Mouse (Mus musculus): ENCODE data around the gene Taf1b.

Taf1b gene

DNA sequence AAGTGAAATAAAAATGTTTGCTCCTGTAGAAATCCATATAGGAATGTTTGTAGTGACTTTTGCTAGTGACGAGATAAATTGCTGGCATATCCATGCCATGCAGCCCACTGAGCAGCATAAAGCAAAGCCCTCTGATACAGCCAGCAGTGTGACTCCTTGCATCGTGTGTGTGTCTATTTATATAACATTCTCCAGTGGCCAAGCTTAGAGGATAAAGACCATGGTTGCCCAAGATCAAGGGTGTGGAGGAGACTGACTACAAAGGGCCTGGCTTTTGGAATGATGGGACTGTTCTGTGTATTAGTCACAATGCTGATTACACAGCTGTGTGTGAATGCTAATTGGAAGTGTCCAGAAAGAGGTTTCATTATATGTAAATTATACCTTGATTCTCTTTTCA, 54.4 kb downstream of the Taf1b start:
- DNase-seq (ENCODE audit: low spot score), result no peak

DNA sequence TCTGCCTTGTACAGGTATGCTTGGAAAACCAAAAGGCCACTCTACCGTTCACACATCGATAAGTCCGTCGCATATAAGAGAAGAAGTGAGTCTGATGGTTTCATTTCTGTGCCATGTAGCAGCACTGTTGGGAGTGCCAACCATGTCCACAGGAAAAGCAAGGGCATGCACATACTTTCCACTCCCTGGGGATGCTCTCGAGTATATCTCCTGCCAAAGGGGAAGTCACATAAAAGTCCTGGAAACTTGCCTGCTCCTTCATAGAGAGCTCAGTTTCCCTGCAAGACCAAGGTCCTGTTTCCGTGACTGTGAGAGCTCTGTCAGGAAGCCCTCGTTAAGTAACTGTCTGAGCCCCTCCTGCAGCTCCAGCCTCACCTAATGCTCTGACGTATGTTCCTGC, 57.8 kb downstream of the Taf1b start:
- DNase-seq (ENCODE audit: low spot score), result no peak

DNA sequence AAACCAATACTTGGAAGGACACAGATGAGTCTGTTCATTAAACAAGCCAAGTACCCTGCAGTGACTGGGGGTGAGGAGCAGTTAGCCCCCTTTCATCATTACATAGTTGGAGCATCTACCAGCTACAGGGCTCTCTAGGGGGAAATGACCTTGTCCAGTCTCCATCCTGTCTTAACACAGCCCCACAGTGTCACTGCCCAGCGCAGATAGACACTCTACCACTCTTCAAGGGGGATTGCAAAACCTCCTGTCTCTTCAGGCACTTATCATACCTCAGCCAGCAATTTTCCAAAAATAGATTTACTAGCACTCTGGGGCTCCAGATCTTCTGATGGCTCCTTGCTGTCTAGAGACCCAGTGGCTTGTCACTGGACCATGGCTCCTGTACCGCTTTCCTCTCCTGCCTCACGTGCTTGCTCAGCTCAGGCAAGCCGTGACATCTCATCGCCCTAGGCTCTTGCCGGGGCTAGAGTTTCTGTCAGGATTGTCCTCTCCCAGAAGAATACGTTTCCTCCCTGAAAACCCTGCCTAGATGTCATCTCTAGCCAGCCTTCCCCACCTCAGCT, 65.3 kb downstream of the Taf1b start:
- no peak for DNase-seq (ENCODE audit: low spot score)

DNA sequence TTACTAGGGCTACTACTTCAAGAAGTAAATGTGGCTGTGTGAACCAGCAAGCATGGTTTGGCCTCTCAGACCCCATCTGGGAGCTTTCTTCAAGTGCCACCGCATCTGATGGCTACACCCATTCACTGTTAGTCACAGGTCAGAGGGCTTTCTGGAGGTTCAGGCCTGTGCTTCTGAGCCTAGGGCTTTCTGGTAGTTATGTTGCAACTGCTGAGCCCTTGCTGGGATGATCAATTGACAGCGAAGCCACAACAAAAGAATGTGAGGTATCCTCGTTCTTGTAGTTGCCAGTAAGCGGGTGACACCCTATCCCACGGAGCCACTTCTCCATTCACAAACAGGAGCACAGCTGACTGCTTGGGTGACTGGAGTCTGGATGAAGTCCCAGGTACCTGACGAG, 67.2 kb downstream of the Taf1b start:
- no peak for DNase-seq (ENCODE audit: low spot score)

DNA sequence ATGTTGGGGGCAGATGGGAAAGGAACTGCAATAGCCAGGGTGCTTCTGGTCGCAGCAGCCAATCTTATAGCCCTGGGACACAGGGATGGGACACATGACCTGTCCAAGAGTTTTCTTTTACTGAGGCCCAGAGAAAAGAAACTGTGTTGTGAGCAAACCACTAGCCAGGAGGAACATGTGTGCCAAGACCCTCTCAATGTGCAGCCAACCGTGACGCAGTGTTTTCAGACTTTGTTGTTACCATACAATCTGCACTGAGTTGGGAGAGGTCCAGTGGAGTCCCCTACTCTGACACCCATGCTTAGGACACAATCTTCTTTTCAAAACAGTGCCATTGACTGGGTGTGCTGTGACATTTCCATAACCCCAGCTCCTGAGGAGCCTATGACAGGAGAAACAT, 69.4 kb downstream of the Taf1b start:
- no peak for DNase-seq (ENCODE audit: low spot score)

DNA sequence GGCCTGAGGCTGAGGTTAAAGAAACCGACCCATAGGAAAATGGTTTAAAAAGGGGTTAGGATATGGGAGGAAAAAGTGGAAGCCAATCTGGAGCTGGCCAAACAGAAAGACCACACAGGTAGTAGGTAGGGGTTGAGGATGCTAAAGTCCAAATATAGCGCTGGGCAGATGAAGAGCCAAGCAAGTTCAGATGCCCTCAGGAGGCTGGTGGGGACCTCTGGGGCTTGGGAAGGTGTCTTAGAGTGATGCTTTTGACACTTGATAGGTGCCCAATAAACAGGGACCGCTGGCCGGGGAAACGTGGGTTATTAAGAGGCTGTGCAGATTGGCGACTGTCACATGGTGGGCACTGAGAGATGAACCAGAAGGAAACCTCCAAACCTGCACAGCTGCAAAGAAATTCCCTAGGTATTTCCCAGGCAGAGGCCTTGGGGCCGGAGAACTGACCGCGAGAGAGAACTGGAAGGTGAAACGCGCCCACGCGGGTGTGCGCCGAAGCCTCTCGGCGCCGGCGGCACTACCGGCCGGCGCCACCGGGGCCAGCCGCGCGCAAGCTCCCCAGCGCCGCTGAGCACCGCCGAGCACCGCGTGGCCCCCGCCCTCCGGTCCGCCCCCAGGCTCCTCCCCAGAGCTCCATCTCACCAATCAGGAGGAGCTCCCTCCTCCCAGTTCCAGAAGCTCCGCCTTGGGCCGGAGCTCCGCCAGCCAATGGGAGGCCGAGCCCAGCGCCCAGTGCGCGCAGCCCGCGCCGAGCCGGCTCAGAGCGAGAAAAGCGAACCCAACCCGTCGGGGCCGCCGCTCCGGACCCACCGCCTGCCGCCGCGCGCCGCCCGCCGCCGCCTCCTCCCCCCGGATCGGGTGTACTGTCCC, 73.6 kb downstream of the Taf1b start, which contains the start of gene Grhl1:
TSS of gene Grhl1 (plus strand) at position 761 of the 870 bp plus-strand sequence.
- DNase-seq (ENCODE audit: low spot score), result peak; percentile 92

DNA sequence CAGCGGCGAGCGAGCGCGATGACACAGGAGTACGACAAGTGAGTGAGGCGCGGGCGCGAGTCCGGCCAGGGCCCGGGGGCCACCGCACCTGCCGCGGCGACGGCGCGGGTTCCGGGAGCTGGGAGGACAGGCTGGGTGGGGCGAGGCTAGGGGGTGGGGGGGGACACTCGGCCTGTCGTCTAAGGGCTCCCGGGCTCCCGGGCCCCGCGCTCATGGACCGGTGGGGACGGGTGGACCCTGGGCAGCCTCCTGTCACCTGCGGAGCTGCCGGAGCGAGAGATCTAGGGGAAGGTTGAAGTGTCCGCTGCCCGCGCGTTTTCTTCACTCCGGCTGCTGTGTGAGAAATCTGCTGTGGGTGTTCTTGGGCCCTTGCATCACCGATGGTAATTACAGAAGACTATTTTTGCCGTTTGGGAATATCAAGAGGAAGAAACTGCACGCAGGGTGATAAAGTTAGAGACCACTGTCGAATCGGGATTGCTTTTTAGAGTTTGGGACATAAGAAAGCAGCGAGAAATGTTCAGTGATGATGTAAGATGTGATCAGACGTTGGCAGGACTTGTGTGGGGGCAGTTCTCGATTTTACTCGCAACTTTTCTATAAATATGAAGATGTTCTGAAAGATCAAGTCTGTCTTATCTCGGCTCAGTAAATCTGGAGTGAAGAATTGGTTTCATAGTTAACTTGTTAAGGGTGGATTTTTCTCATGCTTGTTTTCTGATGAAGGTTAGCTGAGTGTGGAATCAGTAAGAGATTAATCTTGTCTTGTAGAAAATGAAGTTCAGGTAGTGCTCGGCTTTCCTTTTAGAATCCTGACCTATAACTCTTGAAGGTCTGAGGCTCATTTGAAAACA, 74.5 kb downstream of the Taf1b start:
- DNase-seq (ENCODE audit: low spot score), result peak; percentile 10

DNA sequence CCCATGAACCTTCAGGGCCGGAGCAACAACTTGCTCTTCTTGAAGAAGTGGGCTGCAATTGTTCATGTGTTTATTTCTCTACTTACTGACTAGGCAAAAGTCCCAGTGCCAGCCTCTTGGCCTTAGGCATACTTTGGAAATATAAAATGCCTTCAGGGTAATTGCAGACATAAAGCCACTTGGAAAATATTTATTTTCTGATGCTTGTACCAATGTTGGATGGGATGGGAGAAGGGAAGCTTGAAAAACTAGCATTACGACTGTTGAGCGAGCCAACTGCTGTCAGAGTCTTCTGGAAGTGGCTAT, 75.1 kb downstream of the Taf1b start:
- DNase-seq (ENCODE audit: low spot score), result no peak

DNA sequence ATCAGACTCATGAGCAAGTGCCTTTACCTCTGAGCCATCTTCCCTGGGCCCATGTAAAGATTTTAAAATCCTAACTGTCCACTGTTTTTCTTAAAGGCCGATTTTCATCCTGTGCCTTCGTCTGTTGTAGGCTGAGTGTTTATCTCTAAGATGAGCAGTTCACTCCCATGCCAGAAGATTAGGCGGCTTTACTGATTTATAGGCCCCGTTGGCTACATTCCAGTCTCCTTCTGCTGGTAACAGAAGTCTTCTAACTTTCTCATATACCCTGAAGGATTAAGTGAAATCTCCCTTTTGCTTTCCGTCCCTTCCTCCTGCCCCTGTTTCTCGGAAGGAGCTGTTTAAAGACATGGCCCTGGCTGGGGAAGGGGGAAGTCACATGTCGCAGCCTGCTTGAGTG, 76.7 kb downstream of the Taf1b start:
- DNase-seq (ENCODE audit: low spot score), result no peak

DNA sequence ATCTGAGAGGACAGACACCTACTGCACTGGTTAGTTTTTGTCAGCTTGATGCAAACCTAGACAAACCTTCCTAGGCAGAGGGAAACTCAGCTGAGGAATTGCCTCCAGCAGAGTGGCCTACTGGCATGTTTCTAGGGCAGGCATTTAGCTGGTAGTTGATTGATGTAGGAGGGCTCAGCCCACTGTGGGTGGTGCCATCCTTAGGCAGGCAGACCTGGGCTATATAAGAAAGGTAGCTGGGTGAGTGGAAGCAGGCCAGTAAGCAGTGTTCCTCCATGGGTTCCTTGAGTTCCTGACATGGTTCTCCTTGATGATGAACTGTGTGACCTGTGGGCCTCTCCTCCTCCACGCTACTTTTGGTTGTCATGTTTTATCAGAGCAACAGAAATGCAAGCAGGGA, 82.3 kb downstream of the Taf1b start:
- DNase-seq (ENCODE audit: low spot score), result no peak

DNA sequence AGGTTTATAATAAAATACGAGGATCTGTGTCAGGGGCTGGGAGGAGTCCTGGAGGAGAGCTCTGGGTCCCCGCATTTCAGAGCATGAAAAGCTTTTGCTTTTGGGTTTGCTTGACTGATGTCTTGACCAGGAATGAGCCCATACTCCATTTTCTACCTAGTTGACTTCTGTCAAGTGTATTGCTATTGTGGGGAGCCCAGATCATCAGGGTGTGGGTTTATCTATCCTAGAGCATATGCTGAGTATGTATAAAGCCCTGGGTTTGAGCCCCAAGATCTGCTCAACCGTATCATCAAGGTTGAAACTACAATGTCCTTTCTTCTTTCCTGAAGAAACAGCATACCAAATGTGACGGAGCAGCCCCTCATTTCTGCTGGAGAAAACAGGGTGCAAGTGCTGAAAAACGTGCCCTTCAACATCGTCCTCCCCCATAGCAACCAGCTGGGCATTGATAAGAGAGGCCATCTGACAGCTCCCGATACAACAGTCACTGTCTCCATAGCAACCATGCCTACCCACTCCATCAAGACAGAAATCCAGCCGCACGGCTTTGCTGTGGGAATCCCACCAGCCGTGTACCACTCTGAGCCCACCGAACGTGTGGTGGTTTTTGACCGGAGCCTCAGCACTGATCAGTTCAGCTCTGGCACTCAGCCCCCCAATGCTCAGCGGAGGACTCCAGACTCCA, 83.0 kb downstream of the Taf1b start:
- no peak for DNase-seq (ENCODE audit: low spot score)

DNA sequence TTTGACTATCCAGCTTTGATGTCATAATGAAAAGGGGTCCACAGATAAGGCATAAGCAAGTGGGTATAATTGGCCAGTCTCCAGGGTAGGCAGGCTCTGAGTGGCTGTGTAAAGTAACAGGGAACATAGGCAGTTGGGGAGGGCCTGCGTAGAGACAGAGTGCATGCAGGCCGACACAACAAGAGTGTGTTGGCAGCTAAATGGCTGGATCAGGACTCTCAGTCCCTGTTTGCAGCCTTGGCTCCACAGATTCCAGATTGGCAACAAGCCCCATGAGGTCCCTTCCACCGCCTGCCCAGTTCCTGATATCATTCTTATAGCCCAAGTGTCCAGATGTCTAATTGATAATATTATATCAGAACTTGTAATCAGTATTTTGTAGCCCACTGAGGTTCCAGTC, 85.5 kb downstream of the Taf1b start:
- DNase-seq (ENCODE audit: low spot score), result no peak

DNA sequence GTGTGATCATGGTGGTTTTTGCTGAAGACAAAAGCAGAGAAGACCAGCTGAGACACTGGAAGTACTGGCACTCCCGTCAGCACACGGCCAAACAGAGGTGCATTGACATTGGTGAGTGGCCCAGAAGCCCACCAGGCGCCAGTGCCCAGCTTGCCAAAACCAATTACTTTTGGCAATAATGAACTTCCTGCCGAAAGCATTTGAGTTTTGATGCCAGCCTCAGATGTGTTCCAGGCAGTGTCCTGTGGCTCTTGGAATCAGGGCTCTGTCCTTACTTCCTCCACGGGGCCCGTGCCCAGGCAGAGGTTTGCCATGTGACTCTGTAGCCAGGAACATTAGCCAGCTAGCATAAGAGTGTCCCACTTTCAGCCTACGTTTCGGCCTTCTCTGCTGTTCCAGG, 86.7 kb downstream of the Taf1b start:
- DNase-seq (ENCODE audit: low spot score), result no peak

DNA sequence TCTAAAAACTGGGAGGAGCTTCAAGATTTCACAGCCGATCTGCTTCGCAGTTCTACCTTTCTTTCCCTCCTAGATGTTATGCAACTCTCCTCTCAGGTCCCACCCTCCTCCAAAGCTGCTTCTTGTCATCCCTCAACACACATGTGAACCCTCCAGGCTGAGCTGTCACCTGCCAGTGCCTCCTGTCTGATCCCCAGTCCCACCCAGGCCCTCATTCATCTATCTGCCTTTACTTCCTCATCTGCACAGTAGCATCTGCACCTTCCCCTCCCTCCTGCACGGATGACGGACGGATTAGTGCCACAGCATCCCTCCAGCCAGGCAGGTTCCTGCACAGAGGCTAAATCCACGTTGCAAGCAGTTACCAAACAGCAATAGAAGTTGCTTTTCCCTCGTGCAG, 88.0 kb downstream of the Taf1b start:
- DNase-seq (ENCODE audit: low spot score), result no peak

DNA sequence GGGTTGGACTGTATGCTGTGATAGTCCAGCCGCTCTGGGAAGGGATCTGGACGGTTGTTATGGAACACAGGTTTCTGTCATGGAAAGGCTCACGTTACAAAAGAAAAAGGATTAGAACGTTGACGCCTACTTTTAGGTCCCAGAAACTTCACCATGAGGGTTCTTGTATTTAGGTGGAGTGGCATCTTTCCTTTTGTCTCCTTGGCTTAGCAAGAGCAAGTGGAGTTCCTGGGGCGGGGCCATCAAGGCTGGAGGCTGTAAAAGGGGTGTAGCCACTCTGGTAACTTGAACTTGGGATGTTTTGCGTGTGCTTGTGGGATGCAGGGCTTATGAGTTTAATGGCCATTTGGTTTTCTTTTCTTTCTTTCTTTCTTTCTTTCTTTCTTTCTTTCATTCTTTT, 92.2 kb downstream of the Taf1b start:
- DNase-seq (ENCODE audit: low spot score), result no peak

DNA sequence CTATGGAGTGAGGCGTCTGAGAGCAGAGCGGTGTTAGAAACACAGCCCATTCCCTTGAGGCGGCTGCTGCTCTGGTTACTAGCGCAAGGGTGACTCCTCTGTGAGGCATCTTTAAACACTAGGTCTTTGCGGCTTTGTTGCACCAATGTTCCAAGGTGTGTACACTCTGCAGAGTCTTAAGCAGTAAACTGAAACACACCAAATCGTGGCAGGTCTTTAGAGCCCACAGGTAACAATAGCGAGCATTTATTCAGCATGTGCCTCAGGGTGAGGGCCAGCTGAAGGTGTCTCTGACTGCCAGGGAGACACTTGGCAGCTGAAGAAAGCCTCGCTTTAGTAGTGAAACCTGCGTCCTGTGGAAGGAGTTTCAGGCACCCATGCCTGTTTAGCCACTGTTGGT, 93.9 kb downstream of the Taf1b start:
- no peak for DNase-seq (ENCODE audit: low spot score)

DNA sequence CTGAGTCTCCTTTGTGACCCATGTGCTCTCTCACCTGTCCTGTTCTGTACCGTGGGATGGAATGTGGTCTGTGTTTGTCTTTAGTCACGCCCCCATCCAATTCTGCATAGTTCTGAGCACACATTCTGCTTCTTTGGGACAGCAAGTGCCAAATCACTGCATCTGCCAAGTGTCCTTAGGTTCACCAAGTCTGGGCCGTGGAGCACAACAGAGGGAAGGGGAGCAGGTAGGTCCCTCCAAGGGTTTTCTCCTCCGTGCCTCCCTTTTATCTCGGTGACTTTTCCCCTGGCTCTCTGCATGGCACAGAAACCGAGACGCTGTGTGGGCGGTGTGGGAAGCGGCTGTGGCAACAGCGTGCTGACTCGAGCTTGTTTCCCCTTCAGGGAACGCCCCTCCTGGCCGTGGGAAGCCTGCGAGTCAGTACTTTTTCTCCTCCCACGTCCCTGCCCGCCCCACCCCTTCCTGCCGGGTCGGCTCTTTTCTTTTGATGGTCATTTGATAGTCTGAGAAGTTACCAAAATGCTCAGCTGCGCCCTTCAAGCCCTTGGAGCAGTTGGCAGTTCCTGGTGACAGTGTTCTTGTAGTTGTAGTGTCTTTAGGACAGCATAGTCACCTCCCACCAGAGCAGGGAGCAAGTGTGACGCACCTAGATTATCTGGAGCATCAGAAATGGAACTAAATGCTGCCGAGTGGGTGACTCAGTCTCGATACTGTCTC, 95.0 kb downstream of the Taf1b start:
- peak; percentile 83 for DNase-seq (ENCODE audit: low spot score)

DNA sequence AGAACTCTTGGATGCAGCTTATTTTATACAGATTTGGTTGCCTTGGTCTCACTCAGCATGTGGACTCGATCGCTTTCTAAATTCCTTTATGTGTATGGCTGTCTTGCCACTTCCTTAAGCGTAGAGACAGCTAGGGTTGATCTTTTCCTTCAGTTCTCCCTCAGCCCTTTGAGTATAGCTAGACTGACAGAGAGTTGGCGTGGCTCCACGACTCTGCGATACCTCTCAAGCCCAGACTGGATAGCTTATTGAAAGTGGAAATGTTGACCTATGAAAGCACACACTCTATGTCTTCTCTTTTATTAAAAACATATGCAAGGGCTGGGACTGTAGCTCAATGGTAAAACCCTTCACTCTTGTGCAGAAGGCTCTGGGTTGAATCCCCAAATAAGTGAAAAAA, 99.2 kb downstream of the Taf1b start:
- DNase-seq (ENCODE audit: low spot score), result no peak

DNA sequence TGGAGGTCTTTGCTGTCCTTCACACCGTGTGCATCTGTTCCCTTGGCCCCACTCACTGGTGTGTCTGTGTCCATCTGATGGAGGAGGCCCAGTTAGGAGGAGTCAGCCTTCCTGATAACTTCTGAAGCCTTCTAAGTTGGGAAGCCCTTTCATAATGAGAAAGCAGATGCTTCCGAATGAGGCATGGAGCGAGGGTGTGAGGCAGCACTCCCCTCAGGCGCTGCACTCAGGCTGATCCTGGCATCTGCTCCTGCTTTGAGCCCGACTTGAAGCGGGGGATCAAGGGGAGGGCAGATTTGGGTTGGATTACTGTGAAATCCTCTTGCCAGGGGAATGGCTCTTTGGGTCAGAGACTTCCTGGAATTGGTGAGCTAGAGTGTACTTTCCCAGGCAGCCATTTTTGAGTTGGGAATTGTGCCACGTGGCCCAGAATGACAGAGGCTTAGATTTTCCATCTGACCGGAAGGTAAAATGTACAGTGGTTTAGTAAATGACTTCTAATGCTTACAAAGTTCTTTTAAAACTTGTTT, 101.3 kb downstream of the Taf1b start:
- DNase-seq (ENCODE audit: low spot score), result no peak

DNA sequence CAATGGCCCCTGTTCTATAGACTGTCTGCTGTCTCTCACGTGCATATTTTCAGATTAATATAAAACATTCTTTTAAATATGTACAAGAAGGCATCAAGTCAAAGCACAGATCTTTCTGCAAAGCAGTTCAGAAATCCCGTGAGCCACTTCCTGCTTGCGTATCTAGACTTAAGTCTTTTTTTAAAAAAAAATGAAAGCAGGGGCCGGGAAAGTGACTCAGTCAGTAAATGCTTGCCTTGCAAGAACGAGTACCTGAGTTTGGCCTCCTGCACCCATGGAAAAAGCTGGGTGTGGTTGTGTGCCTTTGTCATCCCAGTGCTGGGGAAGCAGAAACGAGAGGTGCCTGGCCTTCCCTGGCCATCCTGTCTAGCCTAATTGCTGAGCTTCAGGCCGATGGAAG, 101.9 kb downstream of the Taf1b start:
- peak; percentile 37 for DNase-seq (ENCODE audit: low spot score)

DNA sequence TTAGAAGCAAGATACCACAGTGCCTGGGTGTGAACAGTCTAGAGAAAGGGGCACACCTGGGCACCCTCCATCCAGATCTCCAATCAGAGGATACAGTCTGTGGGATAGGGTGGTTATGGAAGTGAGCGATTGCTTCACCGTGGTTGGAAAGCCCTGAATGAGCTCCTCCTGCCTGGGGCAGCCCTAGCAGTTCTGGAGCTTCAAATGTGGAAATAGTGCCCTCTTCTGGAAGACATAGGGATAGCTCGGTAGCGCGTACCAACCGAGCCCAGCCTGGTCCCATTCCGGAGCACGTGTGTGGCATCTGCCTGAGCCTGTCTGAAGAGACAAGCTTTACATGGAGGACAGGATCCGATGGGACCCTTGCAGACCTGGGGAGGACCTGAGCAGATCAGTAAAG, 102.6 kb downstream of the Taf1b start:
- DNase-seq (ENCODE audit: low spot score), result peak; percentile 79

DNA sequence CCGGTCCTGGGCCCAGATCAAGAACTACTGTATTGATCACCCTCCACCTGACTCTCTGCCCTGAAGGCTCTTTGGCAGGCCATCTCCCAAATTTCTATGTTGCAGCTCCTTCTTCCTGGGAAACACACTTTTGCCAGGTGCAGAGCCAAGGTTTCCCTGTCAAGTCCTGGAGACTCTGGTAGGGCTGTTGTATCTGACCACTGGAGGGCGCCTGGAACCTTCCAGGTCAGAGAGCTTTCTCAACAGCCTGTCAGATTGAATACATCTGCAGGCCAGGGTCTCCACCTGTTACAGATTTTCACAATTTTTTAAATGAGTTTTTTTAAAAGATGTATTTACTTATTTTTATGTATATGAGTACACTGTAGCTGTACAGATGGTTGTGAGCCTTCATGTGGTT, 105.1 kb downstream of the Taf1b start:
- DNase-seq (ENCODE audit: low spot score), result peak; percentile 26
